Mouse (Mus musculus) cerebellum, postnatal 10 days (tissue): ENCODE measurements around the gene Ttc21b.
A peak's percentile ranks its signal among the peaks of the same experiment; 100 is the strongest.
"Not testable (repeated sequence)": the region's sequence is repeated elsewhere in the genome, so short reads cannot be mapped to it uniquely, and the experiment has no call there.

Experiments
- DNase-seq, 2 experiments: peaks; one replicate each; pipeline ENCODE4 v3.0.0; 2021; ENCODE audit warnings: mixed read lengths in 2 of 2

Gene Ttc21b

GRCm38 (mm10) chr2:66256220-66257131 is at the start of gene Ttc21b:
Gene Ttc21b (minus strand): TSS chr2:66256617.
- peak; percentile 99 for DNase-seq

DNA sequence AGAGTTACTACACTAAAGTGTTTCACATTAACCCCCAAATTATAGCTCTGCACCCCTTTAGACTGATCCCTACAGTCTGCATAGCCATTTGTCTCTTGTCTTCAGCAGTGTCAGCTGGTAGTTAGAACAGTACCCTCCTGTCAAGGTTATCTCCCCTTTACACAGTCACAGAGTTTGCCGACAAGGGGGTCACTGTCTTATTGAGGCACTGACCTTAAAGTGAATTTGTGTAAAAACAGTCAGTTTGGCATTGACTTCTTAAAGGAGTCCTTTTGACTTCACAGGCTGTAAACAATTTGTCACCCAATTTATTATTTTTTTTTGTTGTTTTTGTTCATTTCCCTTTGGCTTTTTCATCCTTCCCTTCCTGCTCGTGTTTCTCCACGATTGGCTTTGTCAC is 16.1 kb upstream of the Ttc21b start:
- DNase-seq: no peak

- DNase-seq: no peak
Observed at GRCm38 (mm10) chr2:66244013-66244412, 12.4 kb downstream of the Ttc21b start.

DNA sequence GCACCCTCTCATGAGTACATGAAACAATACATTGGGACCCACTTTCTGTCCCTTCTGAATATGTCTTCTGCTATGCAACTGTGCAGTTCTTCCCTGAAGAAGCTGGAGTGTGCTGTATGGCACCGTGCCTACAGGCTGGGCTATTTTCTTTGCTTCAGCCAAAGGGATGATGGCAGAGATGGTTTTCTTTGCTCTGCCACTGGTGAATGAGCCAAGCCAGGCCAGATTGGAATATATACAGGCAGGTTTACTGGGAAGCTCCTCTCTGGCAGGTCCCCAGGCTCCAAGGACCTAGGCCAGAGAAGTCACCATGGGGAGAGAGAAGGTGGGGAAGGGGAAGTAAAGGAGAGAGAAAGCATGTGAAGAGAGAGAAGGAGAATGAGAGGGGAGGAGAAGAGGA is 16.1 kb downstream of the Ttc21b start:
- peak; percentile 68 to 73 for DNase-seq

DNA sequence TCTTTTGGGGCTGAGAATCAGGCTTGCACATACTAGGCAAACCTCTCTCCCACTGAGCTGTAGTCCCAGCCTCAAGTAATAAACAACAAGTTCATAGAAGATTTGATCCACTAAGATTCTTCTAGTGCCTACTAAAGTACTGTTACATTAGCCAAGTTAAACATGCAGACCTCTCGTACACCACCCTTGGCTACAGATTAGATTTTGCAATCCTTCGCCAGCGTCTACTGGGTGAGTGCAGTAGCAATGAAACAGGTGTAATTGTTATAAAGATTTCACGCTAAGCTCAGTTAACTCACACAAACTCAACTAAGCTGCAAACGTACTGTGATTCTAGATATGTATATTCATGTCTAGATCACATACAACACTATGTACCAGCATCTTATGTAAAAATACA is 17.5 kb downstream of the Ttc21b start:
- DNase-seq: no peak

- DNase-seq: no peak
Observed at GRCm38 (mm10) chr2:66220954-66221353, 35.5 kb downstream of the Ttc21b start.

- DNase-seq: no peak
Observed at GRCm38 (mm10) chr2:66209875-66210274, 46.5 kb downstream of the Ttc21b start.

GRCm38 (mm10) chr2:66209353-66209752 is 47.1 kb downstream of the Ttc21b start:
- no peak for DNase-seq

- DNase-seq: no peak
Observed at GRCm38 (mm10) chr2:66206796-66207195, 49.6 kb downstream of the Ttc21b start.

- no peak for DNase-seq
Observed at GRCm38 (mm10) chr2:66204218-66204617, 52.2 kb downstream of the Ttc21b start.

GRCm38 (mm10) chr2:66200195-66200594 is 56.2 kb downstream of the Ttc21b start:
- DNase-seq: no peak

DNA sequence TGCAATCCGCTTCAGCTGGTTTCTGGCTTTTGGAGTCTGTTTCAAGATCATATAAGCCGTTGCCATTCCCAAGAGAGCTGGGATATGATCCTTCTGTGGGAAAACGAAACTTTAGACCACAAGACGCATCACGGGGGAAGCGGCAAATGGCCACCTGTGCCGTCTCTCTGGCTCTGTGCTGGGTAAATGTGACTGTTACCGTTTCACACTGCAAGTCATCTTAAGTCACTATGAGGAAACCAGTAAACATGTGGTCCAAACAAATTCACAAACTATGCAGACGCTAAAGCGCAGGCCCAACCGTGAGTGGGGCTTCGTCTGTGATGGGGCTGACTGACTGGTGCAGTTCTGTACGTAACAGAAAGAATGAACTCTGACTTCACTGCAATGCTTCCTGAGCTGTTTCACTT is 64.7 kb downstream of the Ttc21b start:
- no peak for DNase-seq

DNA sequence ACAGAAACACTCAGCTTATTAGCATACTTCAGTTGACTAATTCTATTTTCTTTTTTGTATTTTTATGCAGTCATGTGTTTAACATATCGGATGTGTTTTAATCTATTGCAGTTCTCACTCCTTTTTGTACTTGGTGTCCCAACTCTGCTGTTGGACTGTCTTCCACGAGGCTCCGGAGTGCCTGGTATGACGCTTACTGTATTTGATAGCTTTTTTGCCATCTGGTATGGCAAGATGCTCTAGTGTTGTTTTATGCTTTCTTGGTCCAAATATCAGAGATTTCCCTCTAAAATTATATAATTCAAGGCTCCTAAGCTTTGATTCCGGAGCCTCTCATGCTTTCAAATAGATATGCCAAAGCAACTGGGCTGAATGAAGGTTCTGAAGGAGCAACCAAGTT is 66.3 kb downstream of the Ttc21b start:
- no peak for DNase-seq

DNA sequence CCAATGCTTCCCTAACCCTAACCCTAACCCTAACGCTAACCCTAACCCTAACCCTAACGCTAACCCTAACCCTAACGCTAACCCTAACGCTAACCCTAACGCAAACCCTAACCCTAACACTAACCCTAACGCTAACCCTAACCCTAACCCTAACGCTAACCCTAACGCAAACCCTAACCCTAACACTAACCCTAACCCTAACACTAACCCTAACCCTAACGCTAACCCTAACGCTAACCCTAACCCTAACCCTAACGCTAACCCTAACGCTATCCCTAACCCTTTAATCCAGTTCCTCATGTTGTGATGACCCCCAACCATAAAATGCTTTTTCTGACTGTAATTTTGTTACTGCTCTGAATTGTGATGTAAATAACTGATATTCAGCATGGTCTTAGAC is 67.2 kb downstream of the Ttc21b start:
- DNase-seq: not testable (repeated sequence)

DNA sequence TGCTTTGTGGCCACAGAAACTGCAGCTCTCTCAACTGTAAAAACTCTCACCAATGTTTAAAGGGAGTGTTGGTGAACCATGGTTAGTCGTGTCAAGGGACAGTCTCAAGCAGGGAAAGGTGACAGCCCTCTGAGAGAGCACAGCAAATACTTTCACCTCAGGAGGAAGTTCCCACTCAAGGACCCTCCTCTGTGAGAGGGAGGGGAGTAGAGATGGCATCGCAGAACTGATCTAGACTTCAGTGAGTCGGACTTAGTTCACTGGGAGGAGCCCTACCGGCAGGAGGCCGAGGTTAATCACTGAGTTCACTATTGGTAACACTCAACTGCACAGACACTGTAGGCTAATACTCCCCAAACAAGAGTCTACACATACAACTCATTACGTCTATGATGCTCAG is 68.9 kb downstream of the Ttc21b start:
- DNase-seq: no peak

GRCm38 (mm10) chr2:66184431-66185164 is 71.8 kb downstream of the Ttc21b start:
- DNase-seq: peak; percentile 71 to 75

- DNase-seq: peak; percentile 65 to 69
Observed at GRCm38 (mm10) chr2:66180293-66180692, 76.1 kb downstream of the Ttc21b start.

DNA sequence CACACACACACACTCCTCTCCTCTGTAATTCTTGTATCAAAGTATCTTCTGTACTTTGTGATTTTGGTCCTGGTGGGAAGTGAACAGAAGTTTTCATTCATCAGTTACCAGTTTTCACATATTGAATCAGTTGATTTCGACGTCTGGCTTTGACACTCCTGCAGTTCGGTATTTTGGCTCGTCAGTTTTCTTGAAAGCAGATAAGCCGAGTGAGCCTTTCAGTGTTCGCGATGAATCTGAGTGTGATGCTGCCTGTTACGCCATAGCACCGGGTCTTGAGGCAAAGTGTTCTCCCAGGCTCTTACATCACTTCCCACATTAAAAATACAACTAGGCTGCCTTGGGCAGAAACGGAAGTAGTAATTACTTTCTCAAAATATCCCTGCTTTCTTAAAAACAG is 76.6 kb downstream of the Ttc21b start:
- no peak for DNase-seq

GRCm38 (mm10) chr2:66178848-66179215 is 77.6 kb downstream of the Ttc21b start:
- DNase-seq: no peak

- DNase-seq: peak; percentile 41 to 60
Observed at GRCm38 (mm10) chr2:66177886-66178847, 78.2 kb downstream of the Ttc21b start.

GRCm38 (mm10) chr2:66177017-66177416 is 79.4 kb downstream of the Ttc21b start:
- DNase-seq: peak; percentile 68 to 78

DNA sequence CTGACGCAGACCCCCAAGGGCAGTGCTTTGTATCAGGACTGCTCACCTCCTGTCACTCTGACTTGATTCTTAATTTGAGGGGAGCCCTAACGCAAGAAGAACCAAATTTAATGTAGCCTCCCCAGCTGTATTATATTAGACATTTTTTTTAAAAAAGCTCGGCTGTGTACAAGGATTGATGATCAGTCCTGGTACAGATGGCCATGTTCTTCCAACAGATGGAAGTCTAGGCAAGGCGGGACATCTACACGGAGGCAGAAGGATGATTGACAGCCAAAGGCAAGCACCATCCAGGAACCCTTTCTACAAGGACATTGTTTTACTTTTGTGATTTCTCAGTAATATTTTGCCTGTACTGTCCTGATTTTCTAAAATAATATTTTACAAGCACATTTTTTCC is 83.3 kb downstream of the Ttc21b start:
- DNase-seq: peak; percentile 45 to 47

- DNase-seq: no peak
Observed at GRCm38 (mm10) chr2:66171643-66172042, 84.8 kb downstream of the Ttc21b start.
